Mouse (Mus musculus) granulocyte monocyte progenitor cell, adult 5-6 weeks (primary cell): ENCODE data around the gene Bmp10. TPM values are rescaled to one million over a fixed set of nuclear protein-coding genes. Genes with fewer than 3 reads are reported as not detected.
"Not testable (repeated sequence)": the region's sequence is repeated elsewhere in the genome, so short reads cannot be mapped to it uniquely, and the experiment has no call there.

Experiments used
- ATAC-seq: replicated peaks from 2 replicates; pipeline ENCODE4 v1.8.0; 2016; ENCODE audit warnings: mild to moderate bottlenecking, moderate TSS enrichment, inconsistent platforms; ENCODE audit not compliant: poor library complexity, severe bottlenecking
- total RNA-seq, 2 experiments: library from RNA; stranded (forward) in 1 of 2; stranded (reverse) in 1 of 2; fragments of 200-712, 200-1000 nt in 1 of 2; fragments of >200 nt in 1 of 2; fragmentation: Nextera tagmentation in 1 of 2; gene quantifications; 2 replicates each; pipeline ENCODE4 v1.2.3; 2014 to 2017

The Bmp10 gene
- total RNA-seq, 2 experiments from 2014 or later = not detected

- peak; percentile 20; the same call in 1 of the 2 replicates for ATAC-seq
Measured at GRCm38 (mm10) chr6:87445222-87445621, 16.4 kb downstream of the Bmp10 start.

GRCm38 (mm10) chr6:87447217-87447616 lies 18.4 kb downstream of the Bmp10 start:
- peak; percentile 43; the same call in 1 of the 2 replicates for ATAC-seq

GRCm38 (mm10) chr6:87449534-87449933 lies 20.7 kb downstream of the Bmp10 start:
- ATAC-seq = no peak

GRCm38 (mm10) chr6:87451016-87451415 lies 22.2 kb downstream of the Bmp10 start:
- ATAC-seq = peak; percentile 62

- ATAC-seq = no peak
Measured at GRCm38 (mm10) chr6:87451771-87452170, 23.0 kb downstream of the Bmp10 start.

GRCm38 (mm10) chr6:87455507-87455906 lies 26.7 kb downstream of the Bmp10 start:
- ATAC-seq = no peak

GRCm38 (mm10) chr6:87466221-87466620 lies 37.4 kb downstream of the Bmp10 start:
- ATAC-seq = peak; percentile 76

DNA sequence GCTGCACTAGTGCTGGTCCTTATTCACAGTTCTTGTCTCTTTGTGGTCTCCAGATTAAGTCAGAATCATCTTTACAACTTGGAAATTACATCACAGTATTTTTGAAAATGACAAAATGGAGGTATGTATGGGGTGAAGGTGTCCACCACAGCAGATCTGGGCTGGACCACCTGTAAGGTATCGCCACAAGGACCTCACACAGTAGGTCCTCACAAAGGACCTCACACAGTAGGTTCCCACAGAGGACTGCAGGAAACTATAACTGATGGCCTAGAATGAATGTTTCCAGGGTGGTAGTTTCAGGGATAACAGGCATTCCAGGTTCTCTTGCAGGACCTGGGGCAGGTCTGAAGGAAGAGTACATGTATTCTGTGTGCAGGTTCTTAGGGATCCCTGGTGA lies 38.6 kb downstream of the Bmp10 start:
- ATAC-seq = no peak

DNA sequence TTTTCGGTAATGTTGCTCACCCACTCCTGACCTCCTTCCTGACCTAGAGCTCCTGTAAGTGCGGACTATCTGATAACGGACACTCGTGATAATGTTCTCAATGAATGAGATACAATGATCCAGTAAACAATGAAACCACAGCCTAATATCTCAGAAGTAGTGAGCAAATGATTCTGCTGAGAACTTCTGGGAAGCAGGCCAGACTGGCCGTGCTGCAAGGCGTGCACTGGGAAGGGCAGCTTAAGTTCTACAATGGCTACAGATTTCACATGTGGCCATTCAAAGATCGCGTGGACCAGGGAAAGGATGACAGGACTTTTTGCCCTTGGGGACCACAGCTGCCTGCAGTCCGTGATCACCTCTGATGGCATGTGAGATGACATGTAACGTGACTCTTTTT lies 39.6 kb downstream of the Bmp10 start:
- no peak for ATAC-seq

DNA sequence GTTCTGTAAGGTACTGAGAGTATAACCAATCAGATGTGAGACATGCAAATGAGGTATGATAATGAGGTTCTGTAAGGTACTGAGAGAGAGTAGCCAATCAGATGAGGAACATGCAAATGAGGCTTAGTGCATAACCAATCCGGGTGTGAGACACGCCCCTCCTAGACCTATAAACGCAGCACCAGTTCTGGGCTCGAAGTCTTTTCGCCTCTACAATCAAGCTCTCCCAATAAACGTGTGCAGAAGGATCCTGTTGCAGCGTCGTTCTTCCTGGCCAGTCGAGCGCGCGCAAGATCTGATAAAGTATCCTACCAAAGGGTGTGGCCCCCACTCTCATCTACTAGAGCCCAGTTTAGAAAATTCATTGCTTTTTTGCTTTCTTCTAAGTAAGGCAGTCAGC lies 41.3 kb downstream of the Bmp10 start:
- not testable (repeated sequence) for ATAC-seq

DNA sequence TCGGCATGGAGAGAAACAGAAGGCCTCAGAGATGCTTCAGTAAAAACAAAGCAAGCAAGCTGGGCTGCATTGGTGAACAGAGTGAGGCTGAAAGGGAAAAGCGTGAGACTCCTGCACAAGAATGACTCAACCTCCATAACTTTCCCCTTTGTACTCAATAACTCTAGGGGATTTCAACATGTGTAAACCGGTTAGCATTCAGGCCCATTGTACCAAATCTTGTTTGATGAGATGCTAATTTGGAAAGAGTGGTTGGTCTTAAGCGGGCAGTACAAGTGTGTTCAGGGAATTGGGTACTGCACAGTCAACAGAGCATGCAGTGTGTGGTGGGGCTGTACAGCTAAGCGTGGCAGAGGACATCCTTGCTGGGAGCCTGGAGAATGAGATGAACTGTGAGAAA lies 46.4 kb downstream of the Bmp10 start:
- no peak for ATAC-seq

DNA sequence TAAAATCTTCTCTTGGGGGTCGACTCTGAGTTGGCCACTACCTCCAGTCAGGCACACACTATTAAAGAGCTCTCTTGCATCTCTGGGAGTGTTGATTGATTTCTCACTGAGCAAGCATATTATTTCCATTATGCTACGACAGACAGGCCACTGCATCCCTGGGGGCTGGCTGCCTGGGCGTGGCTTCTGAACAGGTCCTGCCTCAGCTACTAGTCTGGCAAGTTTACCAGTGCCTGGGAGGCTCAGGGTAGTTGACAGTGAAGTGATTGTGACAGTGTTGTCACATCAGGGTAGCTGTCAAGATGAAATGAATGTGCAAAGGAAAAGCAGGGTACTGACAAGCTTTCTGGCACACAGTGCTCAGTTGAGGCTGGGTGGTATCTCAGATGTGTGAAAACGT lies 50.1 kb downstream of the Bmp10 start:
- no peak for ATAC-seq

DNA sequence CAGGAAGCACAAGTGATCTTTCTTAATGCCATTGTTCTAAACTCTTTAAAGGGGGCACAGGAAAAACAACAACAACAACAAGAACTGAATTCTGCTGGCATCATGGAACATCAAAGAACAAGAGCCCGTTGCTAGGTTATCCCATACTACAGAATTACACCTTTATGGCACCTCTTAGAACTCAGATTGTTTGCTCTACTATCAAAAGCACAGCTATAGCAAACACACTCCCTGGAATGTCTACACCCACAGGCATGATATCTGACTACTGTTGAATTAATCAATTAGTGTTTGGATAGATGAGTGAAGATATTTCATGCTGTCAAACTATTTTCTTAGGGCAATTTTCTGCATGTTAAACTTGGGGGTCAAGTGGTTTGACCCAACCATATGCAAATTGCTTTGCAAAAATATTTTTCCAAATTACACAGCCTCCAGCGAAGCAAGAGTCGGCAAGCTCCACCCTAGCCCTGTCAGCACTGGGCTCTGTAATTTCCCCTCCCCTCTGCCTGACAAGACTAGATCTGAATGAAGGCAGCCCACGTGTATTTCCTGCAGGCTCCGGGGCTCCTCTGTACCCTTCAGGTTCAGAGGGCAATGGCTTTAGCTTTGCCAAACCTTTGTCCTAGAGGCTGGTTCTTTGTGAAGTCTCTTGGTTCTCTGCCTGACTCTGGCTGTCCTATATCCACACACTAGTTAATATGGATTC lies 50.7 kb downstream of the Bmp10 start:
- no peak for ATAC-seq

- ATAC-seq = no peak
Measured at GRCm38 (mm10) chr6:87483224-87483899, 54.6 kb downstream of the Bmp10 start.

DNA sequence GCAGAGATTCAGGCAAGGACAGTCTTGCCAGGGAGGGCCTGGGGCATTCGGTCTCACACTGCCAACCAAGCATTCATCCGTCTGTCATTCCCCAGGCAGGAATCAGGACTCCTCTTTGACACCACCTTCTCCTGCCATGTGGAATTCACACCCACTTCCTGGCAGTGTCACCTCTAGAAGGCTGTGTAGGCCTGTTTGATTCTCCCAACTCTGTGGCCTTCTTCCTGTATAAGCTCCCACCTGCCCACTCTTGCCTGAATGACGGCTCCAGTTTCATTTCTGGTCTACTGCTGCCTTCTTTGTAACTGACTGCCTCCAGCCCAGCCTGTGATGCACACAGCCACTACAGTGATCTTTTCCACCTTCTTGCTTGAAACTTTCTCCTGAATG lies 55.1 kb downstream of the Bmp10 start:
- ATAC-seq = no peak

GRCm38 (mm10) chr6:87484806-87485205 lies 56.0 kb downstream of the Bmp10 start:
- no peak for ATAC-seq

Other genes with a start within 250 kb of the Bmp10 start
- 0.85 and 1.7 TPM in 2 replicates for gene Antxr1, start 93.2 kb upstream of the Bmp10 start, total RNA-seq (2014; fragmentation: Nextera tagmentation)
- 0.10 and 0.78 TPM in 2 replicates for gene Antxr1, start 93.2 kb upstream of the Bmp10 start, total RNA-seq (2017)
- gene Gkn1, start 78.1 kb upstream of the Bmp10 start, total RNA-seq (2014; fragmentation: Nextera tagmentation) = not detected in 2 replicates
- not detected in 2 replicates for gene Gkn1, start 78.1 kb upstream of the Bmp10 start, total RNA-seq (2017)
- gene Gkn2, start 55.6 kb upstream of the Bmp10 start, total RNA-seq (2014; fragmentation: Nextera tagmentation) = not detected in 2 replicates
- gene Gkn2, start 55.6 kb upstream of the Bmp10 start, total RNA-seq (2017) = not detected in 2 replicates
- gene Gkn3, start 40.1 kb upstream of the Bmp10 start, total RNA-seq (2014; fragmentation: Nextera tagmentation) = not detected in 2 replicates
- not detected in 2 replicates for gene Gkn3, start 40.1 kb upstream of the Bmp10 start, total RNA-seq (2017)
- gene Arhgap25, start 104.3 kb downstream of the Bmp10 start, total RNA-seq (2014; fragmentation: Nextera tagmentation) = 14.3 and 15.7 TPM in 2 replicates
- gene Arhgap25, start 104.3 kb downstream of the Bmp10 start, total RNA-seq (2017) = 17.4 and 23.2 TPM in 2 replicates
- 0.15 and 1.6 TPM in 2 replicates for gene Prokr1, start 161.7 kb downstream of the Bmp10 start, total RNA-seq (2014; fragmentation: Nextera tagmentation)
- gene Prokr1, start 161.7 kb downstream of the Bmp10 start, total RNA-seq (2017) = 0.21 TPM in 1 of 2 replicates, not detected in the other
- gene Aplf, start 243.2 kb downstream of the Bmp10 start, total RNA-seq (2014; fragmentation: Nextera tagmentation) = 6.6 and 10.6 TPM in 2 replicates
- 22.8 and 25.9 TPM in 2 replicates for gene Aplf, start 243.2 kb downstream of the Bmp10 start, total RNA-seq (2017)